Mouse (Mus musculus) intestine, postnatal 0 days (tissue): Measurements from ENCODE around the gene Rpl11. TPM values are rescaled to one million over a fixed set of nuclear protein-coding genes. Genes with fewer than 3 reads are reported as not detected.
"Not testable (repeated sequence)": the region's sequence is repeated elsewhere in the genome, so short reads cannot be mapped to it uniquely, and the experiment has no call there.

Experiments used
- ATAC-seq: fragments of 200-750 bp; cut with Nextera tagmentation; 2 replicates; pipeline ENCODE4 v1.8.0; 2017; ENCODE audit warnings: mild to moderate bottlenecking, moderate TSS enrichment, moderate library complexity
- H3K27ac ChIP-seq: fragments of 300-500 bp; sonication (generic); 2 replicates; pipeline ENCODE4 v1.5.1; 2014; ENCODE audit warnings: mild to moderate bottlenecking, low read depth, low read length, moderate library complexity
- H3K27me3 ChIP-seq: fragments of 300-500 bp; sonication (generic); replicated peaks from 2 replicates; pipeline ENCODE4 v1.6.1; 2014; ENCODE audit warnings: low read length, mixed read lengths; ENCODE audit not compliant: control insufficient read depth, insufficient read depth
- H3K36me3 ChIP-seq: fragments of 300-500 bp; sonication (generic); 2 replicates; pipeline ENCODE4 v1.6.1; 2014; ENCODE audit warnings: mild to moderate bottlenecking, moderate library complexity; ENCODE audit not compliant: control insufficient read depth, insufficient read depth
- H3K4me1 ChIP-seq: fragments of 300-500 bp; sonication (generic); replicated peaks from 2 replicates; pipeline ENCODE4 v1.6.1; 2014; ENCODE audit warnings: antibody characterized with exemption, low read length, mixed read lengths; ENCODE audit not compliant: control insufficient read depth, insufficient read depth
- H3K4me2 ChIP-seq: fragments of 300-500 bp; sonication (generic); replicated peaks from 2 replicates; pipeline ENCODE4 v1.6.1; 2014; ENCODE audit warnings: low read depth, mild to moderate bottlenecking, moderate library complexity
- H3K4me3 ChIP-seq: fragments of 300-500 bp; sonication (generic); 2 replicates; pipeline ENCODE4 v1.5.1; 2014; ENCODE audit warnings: low read depth, low read length
- H3K9ac ChIP-seq: fragments of 300-500 bp; sonication (generic); 2 replicates; pipeline ENCODE4 v1.6.1; 2014; ENCODE audit warnings: mild to moderate bottlenecking, low read depth, low read length
- H3K9me3 ChIP-seq: fragments of 300-500 bp; sonication (generic); 2 replicates; pipeline ENCODE4 v1.6.1; 2016; ENCODE audit warnings: mixed run types; ENCODE audit not compliant: control insufficient read depth
- CTCF ChIP-seq: sonication (generic); IDR thresholded peaks from 2 replicates; pipeline ENCODE4 v1.5.1; 2016; ENCODE audit warnings: low read depth, mild to moderate bottlenecking, control low read depth, antibody characterized with exemption, moderate library complexity
- WGBS: fragments of 180-500 bp; shearing (Covaris S2); extraction: QIAGEN DNeasy Blood & Tissue Kit; methylation state at CpG from one replicate; pipeline ENCODE4 v1.1.7; 2014; 5-methylcytosine and 5-hydroxymethylcytosine counted together
- polyA plus RNA-seq: library from polyadenylated mRNA; unstranded; fragments of >200 nt; fragmentation: Nextera tagmentation; extraction: Ambion mirVana; gene quantifications from 2 replicates; pipeline ENCODE4 v1.2.1, GENCODE M21; 2015

Rpl11 gene
- polyA plus RNA-seq, 1 experiment from 2014 or later = 276 TPM

GRCm38 (mm10) chr4:135986943-135987710 lies 66.1 kb downstream of the Rpl11 start, which contains the start of gene Pithd1:
Gene Pithd1, minus strand, starts transcription at chr4:135987264.
- Histone ChIP-seq H3K4me3 (peak within 1 kb of the TSS; percentile 89), H3K4me2 (peak within 1 kb of the TSS; percentile 94), H3K27ac (peak within 1 kb of the TSS; percentile 82), H3K4me1 (0 out of 2 replicates have a peak, but pooled peaks cover 8% of the 10 kb centered on the region), H3K27me3 (no peaks in the 10 kb centered on the region), H3K9ac (peak within 1 kb of the TSS; percentile 85), H3K36me3 (peaks cover 16% of the 10 kb centered on the region; the same call in 1 of the 2 replicates), H3K9me3 (no peaks in the 10 kb centered on the region)
- peak; percentile 58 for TF ChIP-seq CTCF
- WGBS = under 1% methylated on average over 80 of the region's 81 CpGs
- peak; percentile 87 for ATAC-seq

- ATAC-seq = no peak; the same call in 1 of the 2 replicates
- Histone ChIP-seq H3K27ac (peak overlapping the region; percentile 82), H3K4me2 (peak overlapping the region; percentile 94), H3K27me3 (no peaks in the 10 kb centered on the region), H3K9me3 (no peaks in the 10 kb centered on the region), H3K4me3 (peak overlapping the region; percentile 89), H3K4me1 (0 out of 2 replicates have a peak, but pooled peaks cover 8% of the 10 kb centered on the region), H3K9ac (peak overlapping the region; percentile 85), H3K36me3 (peaks cover 16% of the 10 kb centered on the region; the same call in 1 of the 2 replicates)
- TF ChIP-seq CTCF = no peak
- 4% methylated on average over 23 of the region's 23 CpGs for WGBS
These were observed 66.8 kb downstream of the Rpl11 start for GRCm38 (mm10) chr4:135986301-135986942.

- peak overlapping the region; percentile 94 for H3K4me2 ChIP-seq
- no peaks in the 10 kb centered on the region for H3K9me3 ChIP-seq
- H3K27ac ChIP-seq = no peak overlapping the region
- TF ChIP-seq CTCF = no peak
- H3K36me3 ChIP-seq = peaks cover 16% of the 10 kb centered on the region; the same call in 1 of the 2 replicates
- H3K27me3 ChIP-seq = no peaks in the 10 kb centered on the region
- no peak for ATAC-seq
- 0 out of 2 replicates have a peak, but pooled peaks cover 8% of the 10 kb centered on the region for H3K4me1 ChIP-seq
- WGBS = 75% methylated on average over 7 of the region's 7 CpGs
- H3K4me3 ChIP-seq = peak overlapping the region; percentile 89
- 0 out of 2 replicates have a peak overlapping the region, but pooled peaks have one; percentile 85 for H3K9ac ChIP-seq
These were observed 67.5 kb downstream of the Rpl11 start for GRCm38 (mm10) chr4:135985769-135986168.

GRCm38 (mm10) chr4:135985193-135985592 lies 68.0 kb downstream of the Rpl11 start:
- Histone ChIP-seq H3K27me3 (no peaks in the 10 kb centered on the region), H3K9ac (no peak overlapping the region), H3K36me3 (peaks cover 16% of the 10 kb centered on the region; the same call in 1 of the 2 replicates), H3K4me2 (no peak overlapping the region), H3K4me1 (0 out of 2 replicates have a peak, but pooled peaks cover 8% of the 10 kb centered on the region), H3K9me3 (no peaks in the 10 kb centered on the region), H3K4me3 (no peak overlapping the region), H3K27ac (no peak overlapping the region)
- no peak for TF ChIP-seq CTCF
- WGBS = 73% methylated on average over 5 of the region's 5 CpGs
- no peak for ATAC-seq

GRCm38 (mm10) chr4:135984556-135984955 lies 68.7 kb downstream of the Rpl11 start:
- H3K9me3 ChIP-seq = no peaks in the 10 kb centered on the region
- H3K27ac ChIP-seq = no peak overlapping the region
- H3K27me3 ChIP-seq = no peaks in the 10 kb centered on the region
- no peak overlapping the region for H3K9ac ChIP-seq
- ATAC-seq = no peak
- H3K4me2 ChIP-seq = no peak overlapping the region
- 77% methylated on average over 5 of the region's 5 CpGs for WGBS
- peaks cover 16% of the 10 kb centered on the region; the same call in 1 of the 2 replicates for H3K36me3 ChIP-seq
- no peak overlapping the region for H3K4me3 ChIP-seq
- H3K4me1 ChIP-seq = 0 out of 2 replicates have a peak, but pooled peaks cover 8% of the 10 kb centered on the region
- no peak for TF ChIP-seq CTCF

GRCm38 (mm10) chr4:135981524-135982063 lies 71.6 kb downstream of the Rpl11 start:
- peaks cover 27% of the 10 kb centered on the region for H3K36me3 ChIP-seq
- 0 out of 2 replicates have a peak, but pooled peaks cover 8% of the 10 kb centered on the region for H3K4me1 ChIP-seq
- TF ChIP-seq CTCF = no peak; the same call in 1 of the 2 replicates
- ATAC-seq = no peak
- no peaks in the 10 kb centered on the region for H3K9me3 ChIP-seq
- H3K27ac ChIP-seq = peak overlapping the region; percentile 57; the same call in 1 of the 2 replicates
- no peak overlapping the region for H3K4me2 ChIP-seq
- H3K9ac ChIP-seq = no peak overlapping the region
- H3K4me3 ChIP-seq = no peak overlapping the region
- 57% methylated on average over 7 of the region's 7 CpGs for WGBS
- H3K27me3 ChIP-seq = no peaks in the 10 kb centered on the region

- H3K4me2 ChIP-seq, H3K4me1 ChIP-seq, H3K27me3 ChIP-seq, H3K9me3 ChIP-seq, H3K9ac ChIP-seq, H3K4me3 ChIP-seq, H3K27ac ChIP-seq, ATAC-seq: not testable (repeated sequence)
- WGBS = 91% methylated on average over 5 of the region's 5 CpGs
- H3K36me3 ChIP-seq = peaks cover 39% of the 10 kb centered on the region
These were observed 73.0 kb downstream of the Rpl11 start for GRCm38 (mm10) chr4:135980223-135980622.
